In the genomic region with DNA sequence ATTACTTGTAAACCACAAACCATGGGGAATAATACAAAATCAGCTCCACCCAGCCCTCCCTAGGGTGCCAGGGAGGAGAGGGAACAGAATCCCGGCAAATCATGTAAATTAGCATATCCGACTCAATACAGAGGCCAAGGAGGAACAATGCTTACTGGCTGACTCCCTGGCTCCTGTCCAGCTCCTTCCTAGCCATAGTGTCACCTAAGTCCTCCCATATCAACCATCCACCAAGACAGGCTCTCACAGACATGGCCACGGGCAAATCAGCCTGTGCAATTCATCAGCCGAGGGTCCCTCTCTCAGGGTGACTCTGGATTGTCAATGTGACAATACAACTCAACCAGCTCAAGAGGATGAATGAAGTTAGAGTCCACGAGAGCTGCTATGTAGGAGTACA, we compare ENCODE assay signal across 8 mouse cellular contexts. TPM values are rescaled to one million over a fixed set of nuclear protein-coding genes. Genes with fewer than 3 reads are reported as not detected.
A peak's percentile ranks its signal among the peaks of the same experiment; 100 is the strongest.
DNase-seq lines count a peak whose midpoint lies in the region; ATAC-seq and TF ChIP-seq lines count a peak whose summit lies in the region.

No protein-coding gene starts in this region.

- no peaks in the 10 kb centered on the region for H3K27me3 ChIP-seq in liver, adult 2 months (ENCODE audit: control insufficient read depth, insufficient read depth, low read length)
- H3K27me3 ChIP-seq in embryonic facial prominence, embryonic 10.5 days (replicated peaks; ENCODE audit: low read depth, poor library complexity, severe bottlenecking), result no peaks in the 10 kb centered on the region; the same call in 1 of the 2 replicates
- H3K27me3 ChIP-seq in midbrain, embryonic 12.5 days, result no peaks in the 10 kb centered on the region

- ATAC-seq in midbrain, embryonic 12.5 days (ENCODE audit: low FRiP score, low read depth), result no peak
- ATAC-seq in erythroid progenitor cell, adult 5-6 weeks (replicated peaks; ENCODE audit: low FRiP score, poor library complexity, severe bottlenecking), result no peak

- peak overlapping the region; percentile 95 for H3K4me2 ChIP-seq in midbrain, embryonic 12.5 days (replicated peaks)

- 22% methylated on average over 5 of the region's 5 CpGs for WGBS in liver, adult 2 months
- 55% methylated on average over 5 of the region's 5 CpGs for WGBS in embryonic facial prominence, embryonic 10.5 days
- WGBS in midbrain, embryonic 12.5 days, result 36% methylated on average over 5 of the region's 5 CpGs

- H3K27ac ChIP-seq in liver, adult 2 months (replicated peaks; ENCODE audit: insufficient read depth, low read depth, low read length), result peak overlapping the region; percentile 85
- no peak overlapping the region for H3K27ac ChIP-seq in embryonic facial prominence, embryonic 10.5 days (replicated peaks)
- no peak overlapping the region for H3K27ac ChIP-seq in midbrain, embryonic 12.5 days (replicated peaks)

- DNase-seq in liver, adult 2 months (ENCODE audit: extremely low read depth, low read depth, low spot score), result peak; percentile 49
- no peak for DNase-seq in liver
- DNase-seq in embryonic facial prominence, embryonic 10.5 days (ENCODE audit: low spot score), result no peak
- DNase-seq in induced T-regulatory cell, adult 2 months (ENCODE audit: low read depth), result peak; percentile 3
- no peak for DNase-seq in urinary bladder, postnatal 14 days (ENCODE audit: low spot score)
- no peak for DNase-seq in yolk sac, embryonic 10.5 days (ENCODE audit: low spot score)

- peaks cover 10% of the 10 kb centered on the region; the same call in 1 of the 2 replicates for H3K36me3 ChIP-seq in liver, adult 2 months (ENCODE audit: control insufficient read depth, insufficient read depth, low read length)
- peaks cover 24% of the 10 kb centered on the region for H3K36me3 ChIP-seq in embryonic facial prominence, embryonic 10.5 days (replicated peaks)
- H3K36me3 ChIP-seq in midbrain, embryonic 12.5 days, result peaks cover 8% of the 10 kb centered on the region

- no peak for TF ChIP-seq POLR2A in liver, adult 2 months (IDR thresholded peaks at IDR 0.05; ENCODE audit: extremely low read depth, insufficient read depth, low read length)

- peak overlapping the region; percentile 59 for H3K4me3 ChIP-seq in liver, adult 2 months (ENCODE audit: insufficient read depth, low read depth, low read length)
- H3K4me3 ChIP-seq in embryonic facial prominence, embryonic 10.5 days, result peak overlapping the region; percentile 82; the same call in 1 of the 2 replicates
- peak overlapping the region; percentile 72 for H3K4me3 ChIP-seq in midbrain, embryonic 12.5 days

- H3K4me1 ChIP-seq in liver, adult 2 months (ENCODE audit: control insufficient read depth, insufficient read depth, low read length), result peaks cover 24% of the 10 kb centered on the region
- peaks cover 23% of the 10 kb centered on the region for H3K4me1 ChIP-seq in embryonic facial prominence, embryonic 10.5 days
- peaks cover 18% of the 10 kb centered on the region for H3K4me1 ChIP-seq in midbrain, embryonic 12.5 days

- H3K9me3 ChIP-seq in embryonic facial prominence, embryonic 10.5 days, result no peaks in the 10 kb centered on the region
- no peaks in the 10 kb centered on the region for H3K9me3 ChIP-seq in midbrain, embryonic 12.5 days

- H3K79me2 ChIP-seq in liver, adult 2 months (ENCODE audit: control insufficient read depth, insufficient read depth, low read length), result peaks cover 15% of the 10 kb centered on the region; the same call in 1 of the 2 replicates

- TF ChIP-seq CTCF in liver, adult 2 months (IDR thresholded peaks at IDR 0.05; ENCODE audit: low read depth, low read length), result no peak

- peak overlapping the region; percentile 78 for H3K9ac ChIP-seq in liver, adult 2 months (ENCODE audit: low read depth, low read length)
- H3K9ac ChIP-seq in midbrain, embryonic 12.5 days (replicated peaks), result peak overlapping the region; percentile 72

RNA-seq across cellular contexts. Expression of a gene that starts 1.4 kb away (rescaled TPM):
- 640 and 691 TPM in 2 replicates for total RNA-seq in liver, adult 2 months (2014; rRNA removed)
- 491 and 636 TPM in 2 replicates for polyA plus RNA-seq in liver, adult 2 months (2012; rRNA removed)
- polyA plus RNA-seq in embryonic facial prominence, embryonic 10.5 days (2016; fragmentation: Nextera tagmentation; extraction: Ambion mirVana), result 127 and 130 TPM in 2 replicates
- polyA plus RNA-seq in midbrain, embryonic 12.5 days (2016; fragmentation: Nextera tagmentation; extraction: Ambion mirVana), result 106 and 111 TPM in 2 replicates
- total RNA-seq in erythroid progenitor cell, adult 5-6 weeks (2015; ENCODE audit: low replicate concordance), result 3.4 and 32.8 TPM in 2 replicates
- 1.4 and 6.4 TPM in 2 replicates for total RNA-seq in erythroid progenitor cell, adult 5-6 weeks (2017; ENCODE audit: low replicate concordance)

RNA-seq across cellular contexts. Expression of a gene that starts 4.9 kb away (rescaled TPM):
- not detected in 2 replicates for total RNA-seq in liver, adult 2 months (2014; rRNA removed)
- not detected in 2 replicates for polyA plus RNA-seq in liver, adult 2 months (2012; rRNA removed)
- not detected in 2 replicates for polyA plus RNA-seq in embryonic facial prominence, embryonic 10.5 days (2016; fragmentation: Nextera tagmentation; extraction: Ambion mirVana)
- polyA plus RNA-seq in midbrain, embryonic 12.5 days (2016; fragmentation: Nextera tagmentation; extraction: Ambion mirVana), result 0.32 TPM in 1 of 2 replicates, not detected in the other
- total RNA-seq in erythroid progenitor cell, adult 5-6 weeks (2015; ENCODE audit: low replicate concordance), result not detected in 2 replicates
- not detected in 2 replicates for total RNA-seq in erythroid progenitor cell, adult 5-6 weeks (2017; ENCODE audit: low replicate concordance)

RNA-seq across cellular contexts. Expression of a gene that starts 44.5 kb away (rescaled TPM):
- total RNA-seq in liver, adult 2 months (2014; rRNA removed), result 300 and 328 TPM in 2 replicates
- 92.9 and 108 TPM in 2 replicates for polyA plus RNA-seq in liver, adult 2 months (2012; rRNA removed)
- polyA plus RNA-seq in embryonic facial prominence, embryonic 10.5 days (2016; fragmentation: Nextera tagmentation; extraction: Ambion mirVana), result 112 and 115 TPM in 2 replicates
- polyA plus RNA-seq in midbrain, embryonic 12.5 days (2016; fragmentation: Nextera tagmentation; extraction: Ambion mirVana), result 55.4 and 64.2 TPM in 2 replicates
- total RNA-seq in erythroid progenitor cell, adult 5-6 weeks (2015; ENCODE audit: low replicate concordance), result 19.8 and 24.7 TPM in 2 replicates
- 14.8 and 27.7 TPM in 2 replicates for total RNA-seq in erythroid progenitor cell, adult 5-6 weeks (2017; ENCODE audit: low replicate concordance)

Comparison
In these comparisons a context has a peak if more than half of its experiments do, and no peak if none do; other contexts are left out.
1. DNase-seq: peak in liver, adult 2 months (single experiment) and induced T-regulatory cell, adult 2 months (single experiment); none in liver (single experiment), embryonic facial prominence, embryonic 10.5 days (single experiment), urinary bladder, postnatal 14 days (single experiment) and yolk sac, embryonic 10.5 days (single experiment).
2. Peak in every context shown above with its lines, with median percentiles within 50 percentile points of each other: H3K4me3 ChIP-seq.